Mouse (Mus musculus): ENCODE data around the gene Lrba.

- TF ChIP-seq CTCF (IDR thresholded peaks at IDR 0.05; ENCODE audit: low read depth), result no peak
- TF ChIP-seq EP300 (IDR thresholded peaks at IDR 0.05; ENCODE audit: low read depth), result peak; percentile 46; the same call in 1 of the 2 replicates
Observed at GRCm38 (mm10) chr3:86575312-86575711, 350.8 kb downstream of the Lrba start.
